Mouse (Mus musculus): ENCODE results near the gene Haus4.

Haus4 gene

GRCm38 (mm10) chr14:54572790-54573736, 18.6 kb upstream of the Haus4 start:
- peak; percentile 79 to 86 for DNase-seq

DNA sequence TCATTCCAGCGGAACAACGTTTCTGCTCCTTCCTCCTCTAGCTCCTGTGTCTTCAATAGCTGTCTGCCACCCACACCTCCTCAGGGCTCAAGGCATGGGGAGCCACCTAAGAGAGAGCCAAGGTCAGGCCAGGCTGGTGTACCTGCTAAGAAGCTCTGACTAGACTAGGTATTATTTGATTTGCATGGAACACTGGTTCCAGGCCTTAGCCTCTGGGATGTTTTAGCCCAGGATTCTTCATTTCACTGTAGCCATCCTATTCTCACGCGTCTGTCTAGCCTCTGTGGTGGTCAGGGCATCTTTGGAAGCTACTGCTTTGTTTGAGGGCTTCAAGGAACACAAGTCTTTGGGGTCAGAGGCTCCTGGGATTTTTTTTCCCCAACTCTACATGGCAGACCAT, 17.7 kb upstream of the Haus4 start:
- no peak for DNase-seq

- peak; percentile 17 to 20 for DNase-seq
Measured at GRCm38 (mm10) chr14:54569451-54570392, 15.3 kb upstream of the Haus4 start.

DNA sequence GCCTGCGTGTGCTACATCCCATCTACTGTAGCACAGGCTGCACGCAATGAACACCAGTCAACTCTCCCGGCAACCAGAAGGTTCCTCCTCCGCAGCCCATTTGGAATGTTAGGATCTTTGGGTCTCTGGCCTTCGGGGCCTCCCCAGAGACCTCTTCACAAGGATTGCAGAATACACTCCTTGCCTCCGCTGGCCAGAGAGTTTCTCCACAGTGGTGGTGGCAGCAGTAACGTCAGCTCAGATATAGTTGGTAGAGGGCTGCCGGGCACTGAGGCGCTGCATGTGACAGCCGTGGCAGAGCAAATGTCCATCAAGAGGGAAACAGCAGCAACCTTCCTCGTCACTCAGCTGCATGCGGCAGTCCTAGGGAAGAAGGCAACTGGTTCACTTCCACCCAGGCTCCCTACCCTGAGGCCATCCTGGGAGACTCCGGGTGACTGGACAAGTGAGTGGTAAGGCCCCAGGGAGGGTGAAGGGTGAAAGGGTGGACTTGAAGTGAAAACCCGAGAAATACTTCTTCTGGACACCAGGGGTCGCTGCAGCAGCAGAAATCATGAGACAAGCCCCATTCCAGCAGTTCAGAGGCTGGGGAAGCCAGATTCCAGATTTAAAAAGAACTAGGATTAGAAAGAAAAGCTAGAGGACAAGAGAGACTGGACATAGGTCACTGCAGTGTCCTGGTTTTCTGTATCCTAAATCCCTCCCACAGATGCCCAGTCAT, 14.4 kb upstream of the Haus4 start:
- peak; percentile 75 to 81 for DNase-seq

GRCm38 (mm10) chr14:54560527-54561242, 6.3 kb upstream of the Haus4 start:
- no peak for DNase-seq

DNA sequence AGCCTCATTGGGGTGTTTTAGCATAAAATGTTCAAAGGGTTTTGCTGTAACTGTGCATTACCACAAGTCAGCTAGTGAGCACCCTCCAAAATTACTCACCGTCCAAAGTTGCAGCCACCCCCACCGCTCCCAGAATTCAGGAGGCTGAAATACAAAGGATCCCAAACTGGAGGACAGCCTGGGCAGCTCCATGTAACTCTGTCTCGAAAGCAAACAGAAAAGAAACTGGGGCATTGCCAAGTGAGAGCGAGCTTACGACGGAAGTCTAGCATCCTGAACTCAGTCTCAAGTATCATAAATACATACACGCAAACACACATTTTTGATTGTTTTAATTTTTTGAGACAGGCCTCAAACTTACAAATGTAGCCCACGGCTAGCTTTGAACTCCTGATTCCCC, 2.9 kb upstream of the Haus4 start:
- no peak for DNase-seq

DNA sequence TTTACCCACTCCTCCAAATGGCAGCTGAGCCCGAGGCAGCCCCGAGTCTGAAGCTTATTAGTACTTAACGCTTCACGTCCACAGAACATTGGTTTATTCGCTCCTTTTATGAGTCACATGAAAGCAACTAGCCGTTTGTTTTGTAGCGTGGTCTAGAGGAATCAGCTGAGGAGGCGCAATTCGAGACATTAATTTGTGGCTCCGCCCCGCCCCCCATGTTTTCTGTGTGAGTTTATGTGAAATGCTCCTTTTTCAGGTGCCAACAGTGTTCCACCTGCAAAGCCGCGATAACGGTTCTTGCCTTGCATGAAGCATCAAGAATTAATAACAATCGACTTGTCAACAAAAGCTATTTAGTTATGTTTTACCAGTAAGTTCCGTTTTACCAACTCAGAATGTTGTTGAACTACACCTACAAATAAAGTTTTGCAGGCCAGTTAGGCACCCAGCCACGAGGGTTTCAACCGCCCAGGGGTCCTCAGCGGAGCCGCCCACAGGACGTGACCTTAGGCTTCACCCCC, 902 bp downstream of the Haus4 start:
- DNase-seq, result no peak

DNA sequence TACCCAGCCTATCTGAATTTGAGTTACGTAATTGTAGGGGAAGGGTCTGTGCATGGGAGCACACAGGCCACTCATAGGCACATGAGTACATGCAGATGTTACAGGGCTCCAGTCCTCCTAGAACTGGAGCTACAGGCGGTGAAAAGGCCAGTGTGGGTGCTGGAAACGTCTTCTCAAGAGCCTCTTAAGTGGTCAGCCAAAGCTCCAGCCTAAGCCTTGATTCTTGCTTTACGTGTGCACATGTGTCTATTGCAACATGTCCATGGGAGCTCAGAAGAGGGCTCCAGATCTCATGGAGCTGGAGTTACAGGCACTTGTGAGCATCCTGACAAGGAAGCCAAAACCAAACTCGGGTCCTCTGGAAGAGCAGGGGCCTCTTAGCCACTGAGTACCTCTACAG, 9.7 kb downstream of the Haus4 start:
- DNase-seq, result no peak

DNA sequence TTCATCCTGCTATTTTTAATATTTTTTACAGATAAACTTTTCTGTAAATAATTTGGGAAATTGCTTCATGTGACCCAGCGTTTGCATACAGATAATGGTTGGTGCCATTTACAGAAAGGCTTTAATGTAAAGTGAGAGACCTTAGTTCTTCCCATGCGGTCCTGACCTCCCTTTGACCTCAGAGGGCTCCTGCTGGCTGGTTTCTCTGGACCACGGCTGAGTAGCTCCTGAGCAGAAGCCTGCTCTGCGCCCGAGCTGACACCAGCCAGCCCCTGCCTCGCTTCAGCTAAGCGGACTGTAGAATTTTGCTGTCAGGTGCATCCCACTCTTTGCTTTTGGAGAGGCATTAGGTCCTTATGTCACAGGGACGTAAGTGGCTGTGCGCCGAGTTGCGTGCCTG, 13.6 kb downstream of the Haus4 start:
- no peak for DNase-seq

- DNase-seq, result no peak
Measured at GRCm38 (mm10) chr14:54538580-54538979, 15.8 kb downstream of the Haus4 start.

DNA sequence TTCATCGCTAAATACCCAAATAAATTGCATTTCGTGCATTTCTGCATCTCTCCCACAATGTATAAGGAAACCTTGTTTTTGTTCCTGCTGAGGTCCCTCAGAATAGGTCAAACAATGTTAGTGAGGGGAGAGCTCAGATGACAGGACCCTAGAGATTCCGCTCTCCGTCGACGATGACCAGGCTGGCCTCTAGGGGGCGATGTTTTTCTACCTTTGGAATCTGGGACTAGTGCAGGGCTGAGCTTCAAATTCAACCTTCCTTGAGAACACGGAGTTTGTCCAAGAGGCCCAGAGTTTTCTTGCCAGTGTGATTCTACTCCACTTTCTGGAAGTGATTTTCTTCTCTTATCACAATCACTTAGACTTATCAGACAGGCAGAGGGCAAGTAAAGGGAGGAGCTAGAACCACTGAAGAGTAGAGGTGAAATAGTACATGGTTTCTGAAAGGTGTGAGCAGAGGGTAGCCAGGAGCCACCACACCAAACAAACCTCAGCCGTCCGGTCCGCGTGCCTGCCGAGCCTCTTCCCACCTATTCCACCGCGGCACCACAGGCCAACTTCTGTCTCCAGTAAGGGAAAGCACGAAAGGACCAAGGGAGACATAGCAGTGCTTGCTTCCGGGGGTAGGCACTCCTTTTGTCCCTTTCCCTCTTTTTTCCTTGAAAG, 25.8 kb downstream of the Haus4 start:
- DNase-seq, result peak; percentile 75 to 82

DNA sequence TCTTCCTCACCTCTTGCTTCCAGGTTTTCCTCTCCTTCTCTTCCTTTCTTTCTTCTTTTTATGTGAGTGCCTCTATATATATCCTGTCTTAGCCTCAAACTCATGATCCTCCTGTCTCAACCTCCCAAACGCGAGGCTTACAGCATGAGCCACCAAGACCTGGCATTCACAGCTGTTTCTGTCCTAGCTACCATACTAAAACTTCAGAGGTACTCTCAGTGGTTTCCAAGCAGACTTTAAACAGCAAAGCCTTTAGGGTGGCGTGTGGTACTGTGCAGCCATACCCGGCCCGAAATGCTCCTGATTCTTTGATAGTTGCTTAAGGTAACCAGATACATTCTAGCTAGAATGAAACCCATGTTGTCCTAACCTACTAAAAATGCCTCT, 26.4 kb downstream of the Haus4 start:
- DNase-seq, result no peak

DNA sequence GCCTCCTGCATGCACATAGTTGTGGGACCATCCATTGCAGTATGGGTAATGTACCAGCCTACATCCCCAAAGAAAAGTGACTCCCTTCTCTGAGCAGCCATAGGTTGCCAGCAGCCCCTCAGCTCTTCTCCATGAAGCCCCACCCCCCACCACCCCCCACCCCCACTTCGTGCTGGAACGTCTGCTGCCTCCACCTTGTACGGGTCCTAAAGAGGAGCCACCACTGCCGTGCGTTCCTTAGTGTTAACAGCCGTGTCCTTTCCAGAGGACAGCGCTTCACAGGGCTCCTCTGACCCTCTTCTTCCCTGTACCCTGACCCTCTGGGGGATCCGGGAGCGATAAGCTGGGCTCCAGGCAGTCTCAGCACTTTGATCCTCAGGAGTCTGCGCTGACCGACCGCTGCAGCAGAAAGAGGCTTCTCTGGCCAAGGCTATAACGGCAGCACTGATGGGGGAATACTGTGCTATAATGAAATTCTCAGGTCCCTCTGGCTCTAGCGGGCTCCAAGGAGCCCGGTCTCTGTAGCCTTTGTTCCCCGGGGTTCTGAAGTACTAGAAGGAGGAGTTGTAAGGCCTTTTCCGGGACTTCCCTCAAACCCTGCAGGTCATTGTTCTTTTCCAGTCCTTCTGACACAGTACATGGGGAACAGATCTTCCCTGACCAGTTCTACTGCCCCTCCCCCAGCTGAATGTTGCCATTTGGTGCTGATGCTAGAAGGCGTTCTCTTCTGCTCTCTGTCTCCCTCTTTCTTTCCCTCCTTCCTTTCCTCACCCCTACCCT, 27.0 kb downstream of the Haus4 start:
- DNase-seq, result peak in 1 of 2 experiments; percentile 21

- DNase-seq, result no peak
Measured at GRCm38 (mm10) chr14:54523600-54523999, 30.8 kb downstream of the Haus4 start.

DNA sequence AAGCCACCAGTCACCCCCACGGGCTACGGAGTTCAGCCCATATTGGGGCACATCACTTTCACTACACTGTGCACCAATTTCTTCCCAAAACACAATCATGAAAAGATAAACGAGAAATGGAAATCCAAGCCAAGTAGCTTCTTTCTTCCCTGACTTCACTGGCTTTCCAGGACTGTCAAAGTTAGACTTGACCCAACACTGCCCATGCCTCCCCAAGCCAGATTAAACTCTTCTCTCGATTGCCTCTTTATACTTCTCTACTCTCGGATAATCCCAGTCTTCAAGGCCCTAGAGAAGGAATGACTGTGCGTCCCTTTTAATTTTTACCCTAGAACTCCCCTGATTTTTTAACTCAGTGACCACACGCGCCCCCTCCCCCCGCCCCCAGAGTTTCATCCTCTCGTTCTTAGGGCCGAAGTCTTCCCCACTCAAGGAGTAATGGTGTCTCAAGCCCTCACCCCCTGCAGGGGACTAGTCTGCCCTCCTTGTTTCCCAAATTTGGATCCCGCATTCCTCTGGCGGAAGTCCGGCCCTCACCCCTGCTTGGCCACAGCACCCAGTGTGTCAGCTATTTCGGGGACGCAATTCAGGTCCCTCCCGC, 37.6 kb downstream of the Haus4 start:
- no peak for DNase-seq

GRCm38 (mm10) chr14:54509774-54510173, 44.6 kb downstream of the Haus4 start:
- no peak for DNase-seq

DNA sequence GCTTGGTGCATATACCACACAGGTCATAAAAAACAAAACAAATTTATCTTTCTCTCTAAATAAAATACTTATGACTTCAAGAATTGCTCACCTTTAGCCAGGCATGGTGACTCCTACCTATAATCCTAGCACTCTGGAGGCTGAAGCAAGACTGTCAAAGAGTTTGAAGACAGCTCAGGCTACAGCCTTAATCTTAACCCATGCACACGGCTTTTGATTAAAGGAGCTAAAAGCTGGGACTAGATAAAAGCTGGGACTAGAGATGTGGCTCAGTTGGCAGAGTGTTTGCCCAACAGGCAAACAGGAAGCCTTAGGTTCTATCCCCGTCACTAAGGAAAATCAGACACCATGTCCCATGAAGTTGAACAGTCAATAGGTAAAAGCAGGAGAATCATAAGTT, 51.3 kb downstream of the Haus4 start:
- DNase-seq, result no peak

- DNase-seq, result no peak
Measured at GRCm38 (mm10) chr14:54501365-54501764, 53.1 kb downstream of the Haus4 start.

DNA sequence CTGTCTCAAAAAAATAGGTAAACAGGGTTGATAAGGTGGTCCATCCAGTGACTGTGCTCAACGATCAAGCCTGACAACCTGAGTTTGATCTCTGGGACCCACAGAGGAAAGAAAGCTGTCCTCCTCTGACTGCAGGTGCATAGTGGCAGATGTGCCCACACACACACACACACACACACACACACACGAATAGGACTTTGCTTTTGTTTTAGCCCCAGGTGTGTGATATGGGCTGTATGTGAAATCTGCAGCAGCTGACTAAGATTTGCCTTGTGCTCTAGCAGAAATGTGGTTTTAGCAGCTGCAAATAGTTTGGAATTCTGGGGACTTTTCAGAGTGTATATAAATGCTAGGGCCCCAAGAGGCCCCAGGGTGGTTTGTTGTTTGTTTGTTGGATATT, 55.1 kb downstream of the Haus4 start:
- no peak for DNase-seq

DNA sequence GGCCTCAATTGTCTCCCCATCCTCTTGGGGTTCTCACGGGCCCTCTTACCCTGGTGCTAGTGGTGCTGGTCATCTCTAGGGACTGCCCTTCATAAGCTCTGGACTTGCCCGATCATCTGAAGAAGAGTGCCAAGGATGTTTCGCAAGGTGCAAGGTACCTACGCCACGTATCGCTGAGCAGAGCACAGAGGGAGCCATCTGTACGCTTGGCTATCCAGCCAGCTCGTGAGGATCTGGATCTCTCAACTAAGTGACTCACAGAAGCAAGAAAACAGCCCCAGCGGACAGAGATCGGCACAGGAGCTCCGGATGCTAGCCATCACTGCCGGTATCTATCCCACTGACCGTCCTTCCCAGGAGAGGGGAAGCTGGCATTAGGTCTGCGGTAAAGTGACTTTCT, 57.7 kb downstream of the Haus4 start:
- no peak for DNase-seq
